Mouse (Mus musculus) monocyte, adult 59 days (primary cell): Measurements from ENCODE around the gene Nfkbie. TPM values are rescaled to one million over a fixed set of nuclear protein-coding genes. Genes with fewer than 3 reads are reported as not detected.

Source experiments
- total RNA-seq, 2 experiments: library from RNA; stranded (reverse); gene quantifications; one replicate each; pipeline ENCODE4 v1.2.4; 2023

Nfkbie gene
- 100 to 1,000 TPM; 172 to 190 TPM for total RNA-seq

GRCm38 (mm10) chr17:45555452-45556106 lies at the start of gene Nfkbie:
Gene Nfkbie (plus strand): TSS chr17:45555703.

GRCm38 (mm10) chr17:45506700-45507189 lies 48.8 kb upstream of the Nfkbie start, which contains the start of gene Aars2:
Gene Aars2 (plus strand): TSS chr17:45506841.

DNA sequence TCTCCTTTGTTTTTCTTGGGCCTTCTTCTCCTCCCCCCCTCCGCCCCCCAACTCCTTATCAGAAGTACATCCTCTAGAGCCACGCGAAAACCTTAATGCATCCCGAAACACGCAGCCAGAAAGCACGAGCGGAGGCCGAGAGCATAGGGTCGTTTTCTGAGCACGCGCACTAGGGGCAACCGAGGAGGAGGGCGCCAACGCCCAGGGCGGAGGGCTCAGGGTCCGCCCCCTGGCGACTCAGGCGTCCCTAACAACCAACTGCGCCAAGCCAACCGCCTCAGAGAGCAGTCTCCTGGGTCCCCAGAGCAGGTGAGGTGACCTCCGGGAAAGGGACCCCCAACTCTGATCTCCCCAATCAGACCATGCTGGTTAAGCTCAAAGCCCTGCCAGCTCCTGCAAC lies 32.2 kb upstream of the Nfkbie start, which contains the start of gene Tcte1:
Tcte1 (plus strand) TSS at position 172 of the 400 bp plus-strand sequence.

DNA sequence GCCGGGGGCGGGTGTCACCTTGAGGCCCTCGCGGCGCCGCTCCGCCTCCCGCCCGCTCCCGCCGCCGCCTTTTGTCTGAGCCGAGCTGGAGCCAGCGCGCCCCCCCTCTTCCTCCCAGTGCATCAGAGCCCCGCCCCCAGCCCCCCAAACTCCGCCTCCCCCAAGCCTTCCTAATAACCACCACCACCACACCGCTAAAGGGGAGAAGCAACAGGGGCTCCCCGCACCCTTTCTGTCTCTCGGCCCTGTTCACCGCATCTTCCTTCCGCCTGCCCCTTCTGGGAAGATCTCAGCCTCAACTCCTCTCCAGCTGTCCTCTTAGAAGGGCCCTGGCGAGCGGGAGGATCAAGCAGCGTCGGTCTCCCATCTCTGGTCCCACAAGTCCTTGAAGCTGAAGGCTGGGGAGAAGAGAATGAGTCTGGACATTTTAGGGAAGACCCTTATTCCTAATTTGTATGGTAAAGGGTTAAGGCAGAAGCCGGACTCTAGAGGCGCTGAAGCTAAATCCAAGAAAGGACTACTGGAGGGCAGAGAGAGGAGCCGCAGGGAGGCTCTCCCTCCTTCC lies 5.8 kb upstream of the Nfkbie start, which contains the start of gene Tmem151b:
Tmem151b (minus strand) TSS at position 61 of the 565 bp plus-strand sequence.

GRCm38 (mm10) chr17:45563655-45564530 lies 8.4 kb downstream of the Nfkbie start, which contains the start of gene Slc35b2:
Gene Slc35b2 (plus strand): TSS chr17:45563874.

DNA sequence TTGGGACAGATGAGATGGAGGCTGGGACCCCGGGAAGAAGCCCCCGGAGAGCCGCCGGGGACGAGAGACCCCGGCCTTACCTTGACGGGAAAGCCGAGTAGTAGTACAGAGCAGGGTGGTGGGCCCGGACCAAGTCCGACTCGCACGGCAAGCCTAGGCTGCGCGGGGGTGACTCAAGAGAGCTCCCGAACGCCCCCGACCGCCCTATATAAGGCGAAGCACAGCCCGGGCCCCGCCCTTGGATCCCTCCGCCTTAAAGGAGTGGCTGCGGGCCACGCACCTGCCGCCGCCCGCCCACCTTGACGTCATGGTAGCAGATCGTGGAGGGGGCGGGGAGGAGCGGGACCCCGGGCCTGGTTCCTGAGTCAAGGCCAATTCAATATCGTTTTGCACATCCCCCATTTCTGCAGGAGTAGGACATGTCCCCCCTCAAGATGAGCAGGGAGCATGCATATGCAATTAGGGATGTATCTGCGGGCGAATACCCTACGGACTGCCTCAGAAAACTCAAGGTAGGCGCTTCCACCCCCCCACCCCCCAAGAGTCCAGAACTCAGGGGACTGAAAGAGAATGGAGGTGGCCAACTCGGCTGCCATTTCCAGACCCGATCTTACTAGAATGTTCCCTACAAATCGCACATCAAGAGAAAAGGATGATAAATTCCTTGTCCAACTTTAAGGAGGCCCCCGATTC lies 17.7 kb downstream of the Nfkbie start, which contains the start of gene Hsp90ab1:
Hsp90ab1 (minus strand) TSS at position 185 of the 693 bp plus-strand sequence.

GRCm38 (mm10) chr17:45599446-45600242 lies 44.1 kb downstream of the Nfkbie start, which contains the start of gene Slc29a1:
Gene Slc29a1 (minus strand): TSS chr17:45599606.

DNA sequence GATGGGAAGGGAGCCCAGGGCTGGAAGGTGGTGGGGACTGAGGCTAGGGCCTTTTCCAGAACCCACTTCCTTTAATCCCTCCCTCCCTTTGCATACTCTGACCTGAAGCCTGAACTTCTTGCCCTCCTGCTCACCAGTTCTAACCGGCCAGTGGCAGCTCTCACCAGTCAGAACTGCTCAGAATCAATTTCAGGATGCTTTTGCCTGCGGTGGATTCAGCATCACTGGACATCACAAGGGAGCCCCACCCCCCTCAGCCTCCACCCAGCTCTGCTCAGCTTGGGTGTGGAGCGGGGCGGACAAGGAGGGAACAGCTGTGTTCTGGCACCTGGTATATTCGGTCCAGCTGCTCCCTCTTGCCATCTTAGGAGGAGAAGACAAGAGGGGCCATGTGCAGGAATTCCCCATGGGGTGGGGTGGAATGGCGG lies 46.4 kb downstream of the Nfkbie start, which contains the start of gene Mymx:
Mymx (minus strand) TSS at position 226 of the 428 bp plus-strand sequence.

Other genes starting within 250 kb of the Nfkbie start
- 10 to 100 TPM; 77.3 to 78.2 TPM for gene Cdc5l, start 122.0 kb upstream of the Nfkbie start, total RNA-seq
- gene Spats1, start 80.3 kb upstream of the Nfkbie start, total RNA-seq: not detected
- gene Aars2, start 48.9 kb upstream of the Nfkbie start, total RNA-seq: 1 to 10 TPM; 8.9 TPM
- gene Tcte1, start 32.3 kb upstream of the Nfkbie start, total RNA-seq: not detected
- under 1 TPM; 0.09 to 0.18 TPM for gene Tmem151b, start 6.0 kb upstream of the Nfkbie start, total RNA-seq
- 10 to 100 TPM; 74.0 to 90.3 TPM for gene Slc35b2, start 8.2 kb downstream of the Nfkbie start, total RNA-seq
- 100 to 1,000 TPM; 744 to 768 TPM for gene Hsp90ab1, start 17.6 kb downstream of the Nfkbie start, total RNA-seq
- 100 to 1,000 TPM; 103 to 113 TPM for gene Slc29a1, start 43.9 kb downstream of the Nfkbie start, total RNA-seq
- gene Mymx, start 46.4 kb downstream of the Nfkbie start, total RNA-seq: not detected
- gene Capn11, start 103.6 kb downstream of the Nfkbie start, total RNA-seq: 1 to 10 TPM; 1.2 to 2.0 TPM
- 10 to 100 TPM; 47.5 to 51.1 TPM for gene Mrpl14, start 130.6 kb downstream of the Nfkbie start, total RNA-seq
- gene Tmem63b, start 131.2 kb downstream of the Nfkbie start, total RNA-seq: 10 to 100 TPM; 34.6 to 34.9 TPM
- not detected for gene 1600014C23Rik, start 178.1 kb downstream of the Nfkbie start, total RNA-seq